Mouse (Mus musculus) kidney, postnatal 36 days (tissue): ENCODE results near the gene Ceacam15.

Experiments used
- DNase-seq, 2 experiments: peaks; one replicate each; pipeline ENCODE4 v3.0.0; 2021 to 2022; ENCODE audit warnings: mixed read lengths in 2 of 2

The Ceacam15 gene

GRCm38 (mm10) chr7:16629598-16630296 is 45.8 kb downstream of the Ceacam15 start:
- DNase-seq = peak; percentile 39 to 59

DNA sequence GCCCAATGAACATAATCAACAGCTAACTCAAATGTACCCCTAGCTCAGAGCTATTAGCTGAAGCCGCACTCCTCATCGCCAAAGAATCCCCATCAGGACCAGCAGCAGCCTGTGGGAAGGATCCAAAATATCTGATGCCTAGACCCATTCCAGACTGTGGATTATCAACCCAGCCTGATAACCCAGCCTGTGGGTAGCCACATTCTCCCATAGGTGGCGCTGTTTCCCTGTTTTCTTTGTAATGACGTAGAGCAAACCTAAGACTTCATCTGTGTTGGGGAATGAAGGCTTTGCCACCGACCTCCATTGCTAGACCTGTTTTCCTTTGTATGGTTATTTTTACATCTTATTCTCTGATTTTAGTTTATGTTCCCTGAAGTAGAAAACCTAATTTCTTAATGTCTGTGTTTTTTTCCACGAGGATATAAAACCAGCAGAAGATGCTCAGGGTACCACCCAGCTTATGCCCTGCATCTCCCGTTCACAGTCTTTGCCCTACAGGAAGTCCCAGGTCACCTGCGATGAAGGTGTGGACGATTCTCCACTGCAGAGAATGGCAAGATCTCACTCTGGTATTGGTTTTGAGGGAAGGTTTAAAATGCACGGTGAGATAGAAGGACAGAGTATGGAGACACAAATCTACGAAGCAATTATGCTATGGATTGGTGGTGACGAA is 47.3 kb downstream of the Ceacam15 start:
- peak; percentile 51 to 77 for DNase-seq

- DNase-seq = peak in 1 of 2 experiments; percentile 26
Observed at GRCm38 (mm10) chr7:16623687-16624086, 51.8 kb downstream of the Ceacam15 start.

DNA sequence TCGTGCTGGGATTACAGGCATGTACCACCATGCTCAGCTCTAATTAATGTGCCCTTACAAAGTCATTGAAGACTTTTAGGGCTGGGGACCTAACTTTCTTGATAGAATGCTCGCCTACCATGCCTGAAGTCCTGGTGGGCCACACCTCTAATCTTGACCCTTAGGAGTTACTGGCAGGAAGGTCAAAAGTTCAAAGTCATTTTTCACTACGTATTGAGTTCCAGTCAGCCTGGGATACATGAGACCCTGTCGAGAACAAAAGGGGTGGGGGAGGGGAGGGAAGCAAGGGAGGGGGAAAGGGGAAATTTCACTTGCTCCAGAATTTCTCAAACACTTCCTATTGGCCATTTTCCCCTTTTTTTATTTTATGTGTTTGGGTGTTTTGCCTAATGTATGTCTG is 52.4 kb downstream of the Ceacam15 start:
- no peak for DNase-seq
